Mouse (Mus musculus) neural tube, embryonic 14.5 days (tissue): ENCODE data around the gene D1Ertd622e. TPM values are rescaled to one million over a fixed set of nuclear protein-coding genes. Genes with fewer than 3 reads are reported as not detected.

Experiments
- ATAC-seq: fragments of 200-750 bp; cut with Nextera tagmentation; 2 replicates; pipeline ENCODE4 v1.8.0; 2017; ENCODE audit warnings: low read depth, mild to moderate bottlenecking, moderate TSS enrichment, moderate library complexity
- H3K27ac ChIP-seq: fragments of 300-500 bp; sonication (generic); 2 replicates; pipeline ENCODE4 v1.5.1; 2014; ENCODE audit warnings: low read depth, mild to moderate bottlenecking, control low read depth, low read length, moderate library complexity, mixed read lengths
- H3K27me3 ChIP-seq: fragments of 300-500 bp; sonication (generic); 2 replicates; pipeline ENCODE4 v1.6.1; 2014; ENCODE audit warnings: low read length; ENCODE audit not compliant: control insufficient read depth, insufficient read depth
- H3K36me3 ChIP-seq: fragments of 300-500 bp; sonication (generic); 2 replicates; pipeline ENCODE4 v1.6.1; 2014; ENCODE audit warnings: low read length, mixed read lengths; ENCODE audit not compliant: control insufficient read depth, insufficient read depth
- H3K4me1 ChIP-seq: fragments of 300-500 bp; sonication (generic); 2 replicates; pipeline ENCODE4 v1.6.1; 2014; ENCODE audit warnings: low read length; ENCODE audit not compliant: control insufficient read depth, insufficient read depth
- H3K4me2 ChIP-seq: fragments of 300-500 bp; sonication (generic); 2 replicates; pipeline ENCODE4 v1.6.1; 2014; ENCODE audit warnings: mild to moderate bottlenecking, low read depth, low read length, control low read depth
- H3K4me3 ChIP-seq: fragments of 300-500 bp; sonication (generic); 2 replicates; pipeline ENCODE4 v1.5.1; 2014; ENCODE audit warnings: low read depth, low read length, control low read depth, mixed read lengths
- H3K9ac ChIP-seq: fragments of 300-500 bp; sonication (generic); replicated peaks from 2 replicates; pipeline ENCODE4 v1.6.1; 2014; ENCODE audit warnings: low read depth, mild to moderate bottlenecking, control low read depth, low read length, mixed read lengths
- H3K9me3 ChIP-seq: fragments of 300-500 bp; sonication (generic); 2 replicates; pipeline ENCODE4 v1.6.1; 2016; ENCODE audit warnings: low read length; ENCODE audit not compliant: control insufficient read depth
- WGBS: fragments of 180-500 bp; shearing (Covaris S2); extraction: QIAGEN DNeasy Blood & Tissue Kit; methylation state at CpG from one replicate; pipeline ENCODE4 v1.1.7; 2014; 5-methylcytosine and 5-hydroxymethylcytosine counted together
- polyA plus RNA-seq: library from polyadenylated mRNA; unstranded; fragments of >200 nt; fragmentation: Nextera tagmentation; extraction: Ambion mirVana; gene quantifications from 2 replicates; pipeline ENCODE4 v1.2.1, GENCODE M21; 2014

The D1Ertd622e gene
- polyA plus RNA-seq, result 62.2 and 66.7 TPM in 2 replicates

DNA sequence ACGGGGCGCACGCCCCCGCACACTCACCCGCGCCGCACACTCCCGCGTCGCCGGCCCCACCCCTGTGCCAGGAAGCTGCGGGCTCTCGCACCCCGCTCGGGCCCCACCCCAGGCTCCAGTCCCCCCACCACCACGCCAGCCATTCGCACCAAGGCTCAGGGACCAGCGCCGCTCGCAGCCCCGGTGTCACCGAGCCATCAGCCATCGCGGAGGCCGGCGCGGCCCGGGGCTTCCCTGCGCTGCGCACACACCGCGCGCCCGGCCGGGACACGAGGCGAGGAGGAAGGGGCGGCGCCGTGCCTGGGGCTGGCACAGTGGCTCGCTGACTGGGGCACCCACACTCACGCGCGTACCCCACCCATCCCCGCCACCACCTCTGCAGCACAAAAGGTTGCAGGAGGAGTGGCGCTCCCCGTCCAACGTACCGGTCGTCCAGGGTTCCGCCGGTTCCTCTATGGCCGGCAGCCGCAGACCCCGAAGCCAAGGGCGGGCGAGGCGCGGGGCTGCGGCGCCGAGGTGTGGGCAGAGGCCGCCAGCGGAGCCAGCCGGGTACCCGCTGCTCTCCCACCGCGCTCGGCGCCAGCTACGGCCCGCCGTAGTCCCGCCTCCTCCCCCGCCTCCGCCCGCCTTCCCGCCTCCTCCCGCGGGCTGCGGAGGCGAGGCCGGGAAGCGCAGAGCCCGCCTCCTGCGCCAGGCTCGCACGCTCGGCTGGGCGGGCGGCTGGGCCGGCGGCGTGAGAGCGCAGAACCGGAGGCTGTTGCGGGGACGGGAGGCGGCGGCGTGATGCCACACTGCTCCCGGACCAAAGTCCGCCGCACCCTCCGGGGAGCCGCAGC, at the start of gene D1Ertd622e:
D1Ertd622e (minus strand) TSS at position 669 of the 836 bp plus-strand sequence.
- Histone ChIP-seq H3K27me3 (no peaks in the 10 kb centered on the region), H3K4me2 (peak within 1 kb of the TSS; percentile 63), H3K4me3 (peak within 1 kb of the TSS; percentile 98), H3K4me1 (peaks cover 28% of the 10 kb centered on the region), H3K9me3 (no peaks in the 10 kb centered on the region), H3K36me3 (no peaks in the 10 kb centered on the region), H3K27ac (peak within 1 kb of the TSS; percentile 98), H3K9ac (peak within 1 kb of the TSS; percentile 90)
- WGBS, result 0% methylated on average over 74 of the region's 106 CpGs
- peak; percentile 94 for ATAC-seq

- Histone ChIP-seq H3K4me2 (no peak overlapping the region), H3K9me3 (no peaks in the 10 kb centered on the region), H3K27me3 (no peaks in the 10 kb centered on the region), H3K36me3 (peaks cover 32% of the 10 kb centered on the region), H3K27ac (no peak overlapping the region), H3K4me3 (no peak overlapping the region), H3K4me1 (no peaks in the 10 kb centered on the region), H3K9ac (no peak overlapping the region)
- WGBS, result 93% methylated on average over 3 of the region's 3 CpGs
- ATAC-seq, result no peak
Measured at GRCm38 (mm10) chr1:97710520-97710919, 48.6 kb upstream of the D1Ertd622e start.

- no peak for ATAC-seq
- Histone ChIP-seq H3K4me3 (no peak overlapping the region), H3K27ac (no peak overlapping the region), H3K9ac (no peak overlapping the region), H3K9me3 (no peaks in the 10 kb centered on the region), H3K36me3 (peaks cover 22% of the 10 kb centered on the region), H3K27me3 (no peaks in the 10 kb centered on the region), H3K4me2 (no peak overlapping the region), H3K4me1 (no peaks in the 10 kb centered on the region)
Measured at GRCm38 (mm10) chr1:97705389-97705788, 43.5 kb upstream of the D1Ertd622e start.

DNA sequence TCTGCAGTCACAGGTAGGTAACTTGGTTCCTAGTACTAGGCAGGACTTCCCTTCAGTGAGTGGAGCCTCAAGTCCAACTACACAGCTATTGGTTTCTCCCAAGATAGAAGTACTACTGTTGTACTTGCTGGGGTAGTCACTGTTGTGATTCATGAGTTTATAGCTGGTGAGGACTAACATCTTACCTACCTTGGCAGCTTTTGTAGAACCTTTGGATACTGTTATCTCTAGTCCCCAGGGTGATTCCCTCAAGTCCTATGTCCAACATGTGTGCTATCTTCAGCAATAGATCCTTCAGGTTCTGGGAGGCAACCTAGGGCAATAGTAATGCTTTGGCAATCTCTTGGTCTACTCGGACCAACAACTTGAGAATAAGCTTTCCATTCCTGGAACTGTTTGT, 42.8 kb upstream of the D1Ertd622e start:
- Histone ChIP-seq H3K4me1 (no peaks in the 10 kb centered on the region), H3K27me3 (no peaks in the 10 kb centered on the region), H3K4me3 (no peak overlapping the region), H3K4me2 (no peak overlapping the region), H3K36me3 (peaks cover 17% of the 10 kb centered on the region), H3K9me3 (no peaks in the 10 kb centered on the region), H3K27ac (no peak overlapping the region), H3K9ac (no peak overlapping the region)
- ATAC-seq, result no peak
- WGBS, result 91% methylated on average over 1 of the region's 1 CpGs

- no peak overlapping the region for H3K27ac ChIP-seq
- ATAC-seq, result no peak
- no peaks in the 10 kb centered on the region for H3K9me3 ChIP-seq
- no peak overlapping the region for H3K4me2 ChIP-seq
- H3K27me3 ChIP-seq, result no peaks in the 10 kb centered on the region
- H3K4me1 ChIP-seq, result no peaks in the 10 kb centered on the region
- 0 out of 2 replicates have a peak, but pooled peaks cover under 1% of the 10 kb centered on the region for H3K36me3 ChIP-seq
- no peak overlapping the region for H3K4me3 ChIP-seq
- WGBS, result 26% methylated on average over 11 of the region's 11 CpGs
- H3K9ac ChIP-seq, result no peak overlapping the region
Measured at GRCm38 (mm10) chr1:97698956-97699570, 37.2 kb upstream of the D1Ertd622e start.

DNA sequence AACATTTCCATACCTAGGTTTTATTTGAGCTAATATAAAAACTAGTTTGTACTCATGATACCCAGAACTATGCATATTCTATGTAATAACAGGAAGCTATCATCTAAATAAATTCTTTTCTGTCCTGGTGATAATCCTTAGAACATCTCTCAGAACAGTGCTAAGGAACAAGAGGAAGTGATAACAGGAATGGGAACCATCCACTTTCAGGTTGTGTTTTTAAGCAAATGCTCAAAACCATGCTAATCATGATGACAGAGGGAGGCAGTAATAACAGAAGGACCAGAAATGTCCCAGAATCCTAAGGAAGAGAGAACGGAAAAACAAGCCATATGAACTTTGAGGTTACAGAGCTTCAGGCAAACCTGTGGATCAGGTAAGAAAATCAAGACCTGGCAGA, 35.4 kb upstream of the D1Ertd622e start:
- Histone ChIP-seq H3K4me3 (no peak overlapping the region), H3K9me3 (no peaks in the 10 kb centered on the region), H3K4me2 (no peak overlapping the region), H3K36me3 (no peaks in the 10 kb centered on the region), H3K4me1 (no peaks in the 10 kb centered on the region), H3K27ac (no peak overlapping the region), H3K9ac (no peak overlapping the region), H3K27me3 (no peaks in the 10 kb centered on the region)
- WGBS, result 97% methylated on average over 1 of the region's 1 CpGs
- no peak for ATAC-seq

DNA sequence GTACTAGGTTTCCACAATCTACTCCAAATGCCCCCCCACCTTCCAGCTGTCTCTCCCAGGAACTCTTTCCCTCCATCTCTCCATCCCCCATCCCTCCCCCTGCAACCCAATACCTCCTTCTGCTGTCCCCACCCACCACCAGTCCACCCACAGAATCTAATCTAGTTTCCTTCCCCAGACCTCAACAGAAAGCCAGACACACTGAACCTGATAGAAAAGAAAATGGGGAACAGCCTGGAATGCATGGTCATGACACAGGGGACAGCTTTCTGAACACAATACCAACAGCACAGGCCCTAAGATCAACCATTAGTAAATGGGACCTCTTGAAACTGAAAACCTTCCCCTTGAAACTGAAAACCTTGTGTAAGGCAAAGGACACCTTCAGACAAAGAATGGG, 32.0 kb upstream of the D1Ertd622e start:
- Histone ChIP-seq H3K9ac (no peak overlapping the region), H3K27ac (no peak overlapping the region), H3K4me3 (no peak overlapping the region), H3K4me1 (no peaks in the 10 kb centered on the region), H3K4me2 (no peak overlapping the region), H3K36me3 (no peaks in the 10 kb centered on the region), H3K27me3 (no peaks in the 10 kb centered on the region), H3K9me3 (no peaks in the 10 kb centered on the region)
- ATAC-seq, result no peak

GRCm38 (mm10) chr1:97688756-97689155, 26.9 kb upstream of the D1Ertd622e start:
- Histone ChIP-seq H3K27me3 (no peaks in the 10 kb centered on the region), H3K4me2 (no peak overlapping the region), H3K9me3 (no peaks in the 10 kb centered on the region), H3K9ac (no peak overlapping the region), H3K4me1 (no peaks in the 10 kb centered on the region), H3K4me3 (no peak overlapping the region), H3K36me3 (no peaks in the 10 kb centered on the region), H3K27ac (no peak overlapping the region)
- ATAC-seq, result peak; percentile 61
- 12% methylated on average over 3 of the region's 3 CpGs for WGBS

- no peak overlapping the region for H3K4me2 ChIP-seq
- no peak for ATAC-seq
- H3K27ac ChIP-seq, result no peak overlapping the region
- H3K27me3 ChIP-seq, result no peaks in the 10 kb centered on the region
- H3K36me3 ChIP-seq, result no peaks in the 10 kb centered on the region
- no peak overlapping the region for H3K4me3 ChIP-seq
- 80% methylated on average over 4 of the region's 4 CpGs for WGBS
- H3K9ac ChIP-seq, result no peak overlapping the region
- H3K9me3 ChIP-seq, result no peaks in the 10 kb centered on the region
- H3K4me1 ChIP-seq, result no peaks in the 10 kb centered on the region
Measured at GRCm38 (mm10) chr1:97676526-97677177, 14.8 kb upstream of the D1Ertd622e start.
